19 mouse cellular contexts compared by ENCODE assay signal in the genomic region with DNA sequence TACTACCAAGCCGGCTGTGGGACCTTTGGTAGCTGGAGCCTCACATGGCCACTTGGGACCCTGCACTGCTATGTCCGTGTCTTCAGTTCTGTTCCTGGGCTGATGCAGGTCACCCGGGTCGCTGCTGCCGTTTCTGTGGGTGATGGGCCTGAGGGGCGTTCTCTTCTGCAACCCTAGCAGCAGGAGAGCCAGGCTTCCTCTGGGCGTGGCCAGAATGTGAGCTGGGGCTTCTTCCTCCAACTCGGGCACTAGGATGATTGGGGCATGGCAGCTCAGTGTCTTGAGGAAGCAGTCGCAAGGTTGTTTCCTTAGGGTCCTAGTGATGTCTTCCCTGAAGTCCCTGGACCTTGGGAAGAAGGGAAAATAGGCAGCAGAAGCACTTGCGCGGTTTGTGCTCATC.
DNase-seq lines count a peak whose midpoint lies in the region; ATAC-seq and TF ChIP-seq lines count a peak whose summit lies in the region.
"Had no signal": no experiment of that assay in that cellular context is flagged by ENCODE, and none has a peak within 500 bp of the region (broad histone marks: within the 10 kb centered on the region; RNA-seq: fewer than 3 reads in every experiment).

No protein-coding gene starts in this region.

- H3K4me1 ChIP-seq in E14TG2a.4 (replicated peaks; ENCODE audit: low read depth, low read length) = peaks cover 84% of the 10 kb centered on the region

- H3K4me3 ChIP-seq in E14TG2a.4 (replicated peaks; ENCODE audit: low read length) = 0 out of 2 replicates have a peak overlapping the region, but pooled peaks have one; percentile 4
- H3K4me3 ChIP-seq: embryonic facial prominence, embryonic 10.5 days; embryonic facial prominence, embryonic 12.5 days; forebrain, embryonic 13.5 days; forebrain, embryonic 15.5 days had no signal

- no peak for TF ChIP-seq CTCF in E14TG2a.4 (conservative IDR thresholded peaks at IDR 0.05; ENCODE audit: low read length)

- ATAC-seq in frontal cortex, adult (ENCODE audit: low TSS enrichment) = no peak
- ATAC-seq: forebrain, embryonic 13.5 days; forebrain, embryonic 15.5 days; forebrain, postnatal 0 days had no signal

- DNase-seq in ES-CJ7 (ENCODE audit: low read depth, low spot score) = peak; percentile 45
- DNase-seq in ZHBTc4 (ENCODE audit: low read depth, low spot score) = peak; percentile 50
- no peak for DNase-seq in ovary, postnatal 36 days (ENCODE audit: low spot score)
- DNase-seq: adrenal gland, adult 2 months; adrenal gland, postnatal 10 days; adrenal gland, postnatal 25 days; cerebellum, adult 11 months; cerebellum, adult 18-20 months; cerebellum, adult 8-10 months; cerebellum, adult 9-11 months; cerebellum, postnatal 14 days; cerebellum, postnatal 36 days; forebrain, postnatal 0 days had no signal

- no peaks in the 10 kb centered on the region for H3K9me3 ChIP-seq in E14TG2a.4 (ENCODE audit: low read length)
- H3K9me3 ChIP-seq: embryonic facial prominence, embryonic 10.5 days; embryonic facial prominence, embryonic 12.5 days; forebrain, embryonic 13.5 days; forebrain, embryonic 15.5 days had no signal

- H3K36me3 ChIP-seq in E14TG2a.4 (ENCODE audit: insufficient read depth, low read length) = peaks cover 98% of the 10 kb centered on the region

- no peaks in the 10 kb centered on the region for H3K27me3 ChIP-seq in E14TG2a.4 (ENCODE audit: insufficient read depth, low read length)
- H3K27me3 ChIP-seq: embryonic facial prominence, embryonic 12.5 days; forebrain, embryonic 13.5 days; forebrain, embryonic 15.5 days had no signal
